Mouse (Mus musculus) retina, postnatal 1 day (tissue): ENCODE measurements around the gene Gfi1.

Experiments
- DNase-seq: peaks from one replicate; pipeline ENCODE4 v3.0.0-alpha.2; 2012

The Gfi1 gene

GRCm38 (mm10) chr5:107725435-107726261, at the start of gene Gfi1:
Gene Gfi1, minus strand, starts transcription at chr5:107726036.
- peak; percentile 67 for DNase-seq

GRCm38 (mm10) chr5:107772049-107772448, 46.2 kb upstream of the Gfi1 start:
- DNase-seq, result no peak

GRCm38 (mm10) chr5:107768224-107768623, 42.4 kb upstream of the Gfi1 start:
- DNase-seq, result no peak

GRCm38 (mm10) chr5:107765946-107766345, 40.1 kb upstream of the Gfi1 start:
- DNase-seq, result peak; percentile 62

- no peak for DNase-seq
Measured at GRCm38 (mm10) chr5:107764486-107764885, 38.6 kb upstream of the Gfi1 start.

GRCm38 (mm10) chr5:107763674-107764073, 37.8 kb upstream of the Gfi1 start:
- DNase-seq, result no peak

GRCm38 (mm10) chr5:107759121-107759520, 33.3 kb upstream of the Gfi1 start:
- no peak for DNase-seq

- DNase-seq, result no peak
Measured at GRCm38 (mm10) chr5:107756072-107756471, 30.2 kb upstream of the Gfi1 start.

- no peak for DNase-seq
Measured at GRCm38 (mm10) chr5:107754740-107755139, 28.9 kb upstream of the Gfi1 start.

- DNase-seq, result no peak
Measured at GRCm38 (mm10) chr5:107753656-107754055, 27.8 kb upstream of the Gfi1 start.

- DNase-seq, result no peak
Measured at GRCm38 (mm10) chr5:107749229-107749916, 23.5 kb upstream of the Gfi1 start.

GRCm38 (mm10) chr5:107739023-107739422, 13.2 kb upstream of the Gfi1 start:
- DNase-seq, result no peak

GRCm38 (mm10) chr5:107738296-107738695, 12.5 kb upstream of the Gfi1 start:
- no peak for DNase-seq

- DNase-seq, result no peak
Measured at GRCm38 (mm10) chr5:107736171-107736570, 10.3 kb upstream of the Gfi1 start.

GRCm38 (mm10) chr5:107731844-107732243, 6.0 kb upstream of the Gfi1 start:
- DNase-seq, result no peak

GRCm38 (mm10) chr5:107731408-107731807, 5.6 kb upstream of the Gfi1 start:
- DNase-seq, result no peak

GRCm38 (mm10) chr5:107727007-107727402, 1.2 kb upstream of the Gfi1 start:
- DNase-seq, result no peak

- DNase-seq, result peak; percentile 30
Measured at GRCm38 (mm10) chr5:107726281-107727006, 608 bp upstream of the Gfi1 start.

GRCm38 (mm10) chr5:107724661-107725434, 988 bp downstream of the Gfi1 start:
- peak; percentile 47 for DNase-seq

- peak; percentile 42 for DNase-seq
Measured at GRCm38 (mm10) chr5:107723541-107724511, 2.0 kb downstream of the Gfi1 start.
